Mouse (Mus musculus) layer of hippocampus, postnatal 10 days (tissue): ENCODE measurements around the gene Grwd1. TPM values are rescaled to one million over a fixed set of nuclear protein-coding genes. Genes with fewer than 3 reads are reported as not detected.
A peak's percentile ranks its signal among the peaks of the same experiment; 100 is the strongest.

ENCODE experiments used
- DNase-seq, 2 experiments: peaks; one replicate each; pipeline ENCODE4 v3.0.0; 2021; ENCODE audit warnings: low spot score in 2 of 2
- total RNA-seq, 2 experiments: library from RNA; stranded (reverse); gene quantifications; 2 replicates each; pipeline ENCODE4 v1.2.3; 2021

Grwd1 gene
- total RNA-seq, 2 experiments from 2014 or later, result 27.0 to 27.3 TPM

DNA sequence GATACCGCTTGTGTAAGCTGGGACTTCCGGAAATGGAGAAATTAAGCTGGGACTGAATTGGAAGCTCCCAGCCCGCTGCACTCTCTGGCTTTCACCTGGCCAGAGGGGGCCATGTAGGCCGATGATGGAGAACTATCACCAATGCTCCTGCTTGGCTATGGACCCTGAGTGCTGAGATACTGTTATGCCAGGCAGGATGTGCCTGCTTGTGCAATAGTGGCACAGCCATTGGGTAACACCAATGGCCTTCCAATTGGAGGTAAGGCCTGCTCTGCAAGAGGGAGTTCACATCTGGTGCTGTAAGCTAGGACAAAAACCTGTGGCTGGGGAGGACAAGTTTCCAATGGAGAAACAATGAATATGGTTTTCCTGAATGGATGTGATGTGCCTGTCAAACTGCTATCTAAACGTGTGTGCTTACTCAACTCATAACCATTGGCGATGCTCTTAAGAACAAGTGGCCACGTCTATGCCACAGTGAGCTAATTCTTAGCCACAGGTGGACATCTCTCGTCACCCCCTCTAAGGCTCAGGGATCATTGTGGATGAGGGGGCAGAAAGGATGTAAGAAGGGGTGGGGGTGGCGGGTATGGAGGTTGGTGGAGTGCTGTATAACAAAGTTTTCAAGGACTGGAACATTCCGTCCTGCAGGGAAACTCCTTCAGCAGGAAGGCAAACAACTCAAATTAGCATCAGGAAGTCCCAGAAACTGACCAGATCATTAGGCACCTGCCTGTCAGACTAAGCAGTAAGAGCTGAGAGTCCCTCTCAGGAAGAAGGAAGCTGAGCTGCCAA lies 12.4 kb upstream of the Grwd1 start:
- no peak for DNase-seq

DNA sequence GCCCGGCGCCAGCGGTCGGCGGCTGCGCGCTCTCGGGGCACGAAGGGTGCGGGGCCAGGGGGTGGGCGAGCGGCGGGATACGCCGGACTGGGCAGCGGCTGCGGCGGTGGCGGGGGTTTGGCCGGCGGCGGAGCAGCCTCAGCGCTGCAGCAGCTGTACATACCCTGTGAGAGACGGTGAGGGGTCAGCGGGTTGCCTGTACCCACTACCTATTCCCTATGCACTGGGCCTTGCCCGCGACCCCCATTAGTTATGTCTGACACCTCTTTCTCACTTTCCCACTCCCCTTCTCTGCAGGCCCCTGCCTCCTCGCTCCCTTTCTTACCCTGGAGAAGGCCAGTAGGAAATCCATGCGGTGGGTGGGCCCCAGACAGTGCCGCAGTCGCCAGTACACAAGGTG lies 3.2 kb upstream of the Grwd1 start:
- no peak for DNase-seq

DNA sequence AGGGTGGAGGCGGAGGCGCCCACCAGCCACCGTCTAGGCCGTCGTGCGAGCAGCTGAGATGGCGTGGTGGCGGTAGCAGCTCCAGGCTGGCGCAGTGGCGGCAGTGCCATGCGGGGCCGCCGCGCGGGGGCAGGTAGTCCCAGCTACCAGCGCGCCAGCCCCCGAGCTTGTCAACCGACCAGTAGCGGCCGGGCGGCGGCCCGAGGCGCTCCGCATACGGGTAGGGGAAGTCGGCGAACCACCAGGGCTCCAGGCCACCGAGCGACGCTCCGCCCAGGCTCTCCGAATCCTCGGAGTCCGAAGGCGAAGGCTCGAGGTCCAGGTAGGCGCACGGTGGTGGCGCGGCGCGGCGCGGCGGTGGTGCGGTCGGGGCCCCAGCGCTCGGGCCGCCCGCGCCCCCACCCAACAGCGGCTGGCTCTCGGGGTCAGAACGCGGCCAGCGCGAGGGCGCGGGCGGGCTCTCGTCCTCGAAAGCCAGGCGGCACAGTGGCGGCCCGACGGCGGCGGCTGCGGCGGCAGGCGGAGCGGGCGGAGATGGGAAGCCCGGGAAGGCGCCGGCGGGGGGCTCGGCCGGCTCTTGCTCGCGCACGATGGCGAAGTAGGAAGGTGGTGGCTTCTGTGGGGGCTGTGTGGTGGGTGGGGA lies 2.5 kb upstream of the Grwd1 start:
- DNase-seq, result no peak

DNA sequence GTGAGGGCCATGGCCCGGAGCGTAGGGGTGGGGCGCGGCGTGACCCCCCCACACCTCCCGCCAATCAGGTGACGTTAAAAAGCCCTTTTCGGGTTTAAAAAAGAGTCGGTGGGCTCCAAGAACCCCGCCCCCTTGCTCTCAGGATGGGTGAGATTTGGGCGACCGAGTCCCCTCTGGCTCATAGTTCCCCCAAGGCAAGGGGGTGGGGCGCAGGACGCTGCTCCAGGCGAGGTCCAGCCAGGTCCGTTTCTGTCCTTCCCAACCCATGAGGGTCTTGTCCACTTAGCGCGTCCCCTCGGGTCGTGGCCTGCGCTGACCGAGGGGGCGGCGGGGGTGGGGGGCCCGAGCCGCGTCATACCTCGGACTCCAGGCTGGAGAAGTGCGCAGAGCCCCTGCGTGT lies 1.7 kb upstream of the Grwd1 start:
- DNase-seq, result no peak

DNA sequence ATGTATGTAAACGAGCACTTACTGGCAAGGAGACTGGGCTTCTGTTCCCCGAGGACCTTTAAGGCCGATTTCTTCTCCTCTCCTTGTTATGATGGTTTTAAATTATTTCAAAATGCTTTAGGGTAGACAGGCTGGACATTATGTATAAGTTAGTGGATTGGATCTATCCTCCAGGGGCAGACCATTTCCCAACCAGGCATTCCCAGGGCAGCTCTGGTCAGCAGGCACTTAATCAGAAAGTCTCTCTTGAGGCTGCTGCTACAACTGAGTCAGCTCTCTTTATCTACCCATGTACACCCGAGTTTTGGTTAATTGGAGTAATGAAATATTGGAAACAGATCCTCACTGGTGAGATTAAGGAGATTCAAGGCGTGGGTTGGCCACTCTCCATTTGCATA lies 383 bp upstream of the Grwd1 start:
- no peak for DNase-seq

DNA sequence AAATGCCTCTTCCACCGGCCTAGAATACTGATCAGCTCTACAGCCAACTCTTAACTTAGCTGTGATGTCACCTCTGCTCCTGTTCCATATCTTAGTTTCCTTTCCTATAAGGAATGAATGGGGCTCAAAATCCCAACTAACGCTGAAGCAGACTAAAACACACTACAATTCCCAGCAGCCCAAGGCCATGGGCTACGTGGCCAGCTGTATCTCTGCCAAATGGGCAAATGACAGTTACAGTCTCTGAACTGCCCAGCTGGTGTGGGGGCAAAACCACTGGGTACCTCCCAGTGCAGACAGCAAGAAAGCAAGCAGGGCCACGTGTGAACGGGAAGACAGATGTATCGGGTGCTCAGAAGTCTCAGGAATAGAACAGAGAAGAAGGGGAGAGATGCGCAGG lies 4.1 kb downstream of the Grwd1 start:
- no peak for DNase-seq

DNA sequence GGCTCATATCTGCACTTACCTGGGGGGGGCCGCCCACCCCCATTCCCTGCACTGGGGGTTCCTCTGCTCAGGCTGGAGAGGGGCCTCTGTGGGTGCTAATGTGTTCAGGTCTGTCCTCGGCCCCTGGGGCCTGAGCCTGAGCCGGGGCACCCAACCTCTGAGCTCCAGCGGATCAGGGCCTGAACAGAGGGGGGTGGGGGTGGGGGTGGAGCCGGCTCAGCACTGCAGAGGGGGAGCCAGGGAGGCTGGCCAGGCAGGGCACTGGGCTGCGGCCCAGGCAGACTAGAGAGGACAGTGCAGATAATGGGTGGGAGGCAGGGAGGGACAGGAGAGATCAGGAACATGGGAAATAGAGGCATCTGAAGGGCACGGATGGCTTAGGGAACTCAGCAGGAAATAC lies 6.1 kb downstream of the Grwd1 start, which contains the start of gene Kcnj14:
Gene Kcnj14 (minus strand): TSS at position 185 of the 400 bp plus-strand sequence.
- no peak for DNase-seq

DNA sequence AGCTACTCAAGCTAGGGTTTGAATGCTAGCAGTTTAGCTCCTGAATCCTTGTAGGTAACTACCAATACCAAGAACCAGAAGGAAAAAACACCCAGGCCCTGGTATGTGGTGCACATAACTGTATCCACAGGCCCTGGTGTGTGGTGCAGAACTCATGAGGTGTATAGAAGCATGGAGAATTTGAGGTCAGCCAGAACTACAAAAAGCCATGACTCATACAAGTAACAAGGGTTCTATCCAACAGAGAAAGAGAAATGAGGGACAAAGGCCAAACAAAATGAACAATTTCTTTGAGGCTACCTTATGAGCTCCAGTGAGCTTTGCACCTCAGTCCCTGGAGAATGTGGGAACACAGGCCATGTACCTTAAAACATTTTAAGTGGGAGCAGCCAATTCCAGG lies 9.8 kb downstream of the Grwd1 start:
- DNase-seq, result no peak

DNA sequence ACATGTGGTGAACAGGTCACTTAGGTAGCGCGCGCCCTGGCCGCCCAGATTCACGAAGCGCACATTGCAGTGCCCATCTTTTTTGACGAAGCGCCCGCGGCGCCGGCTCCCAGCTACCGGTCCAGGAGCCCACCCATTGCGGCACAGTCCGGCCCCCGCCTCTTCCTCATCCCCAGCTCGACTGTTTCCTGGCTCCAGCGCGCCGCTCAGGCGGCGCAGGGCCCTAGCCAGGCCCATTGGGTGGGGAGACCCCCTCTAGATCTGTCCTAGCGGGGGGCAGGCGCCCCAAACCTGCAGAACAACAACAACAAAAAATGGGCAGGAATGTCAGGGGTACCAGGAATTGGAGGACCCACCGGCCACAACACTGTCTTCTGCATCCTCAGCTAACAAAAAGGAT lies 10.9 kb downstream of the Grwd1 start:
- no peak for DNase-seq

DNA sequence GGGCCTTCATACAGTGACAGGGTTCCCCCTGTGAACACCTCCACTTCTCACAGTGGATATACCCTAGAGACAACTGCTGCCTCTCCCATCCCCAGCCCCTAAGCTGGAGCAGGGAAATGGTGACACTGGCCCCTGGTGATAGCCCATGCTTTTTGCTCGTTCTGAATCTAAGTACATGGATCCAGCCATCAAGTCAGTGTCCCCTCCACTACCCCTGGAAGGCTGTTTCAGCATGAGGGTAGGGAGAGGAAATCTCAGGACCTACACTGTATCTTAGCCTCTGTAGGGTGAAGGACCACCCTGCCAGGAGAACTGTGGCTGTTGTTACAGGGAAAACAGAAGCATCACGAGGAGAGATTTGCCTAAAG lies 14.8 kb downstream of the Grwd1 start:
- no peak for DNase-seq

DNA sequence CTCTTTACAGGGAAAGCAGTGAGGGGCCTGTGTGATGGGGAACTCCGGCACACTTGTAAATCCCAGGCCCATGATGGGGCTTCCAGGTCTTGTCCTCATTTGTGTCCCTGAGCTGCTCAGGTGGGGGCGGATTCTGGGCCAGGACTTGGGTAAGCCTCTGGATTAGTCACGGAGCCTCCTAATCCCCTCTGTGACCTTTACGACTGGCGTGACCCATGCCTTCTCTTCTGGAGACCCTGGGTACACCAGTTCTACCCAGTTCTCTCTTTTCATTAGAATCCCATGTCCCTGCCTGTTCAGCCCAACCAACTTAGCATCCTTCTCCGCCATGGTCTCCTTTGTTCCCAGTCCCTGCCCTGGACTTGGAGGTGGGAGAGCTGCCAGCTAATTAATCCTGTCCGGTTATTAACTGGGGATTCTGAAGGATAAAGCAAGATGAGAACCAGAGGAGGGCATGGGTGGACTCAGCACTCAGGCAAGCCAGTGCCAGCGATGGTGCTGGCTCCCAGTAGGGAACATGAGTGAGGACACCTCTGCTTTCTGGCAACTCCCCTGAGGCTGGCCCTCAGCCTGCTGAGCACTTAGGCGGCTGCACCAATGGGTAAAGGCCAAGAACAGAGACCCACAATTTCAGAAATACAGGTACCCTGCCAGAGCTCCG lies 15.3 kb downstream of the Grwd1 start:
- DNase-seq, result no peak

DNA sequence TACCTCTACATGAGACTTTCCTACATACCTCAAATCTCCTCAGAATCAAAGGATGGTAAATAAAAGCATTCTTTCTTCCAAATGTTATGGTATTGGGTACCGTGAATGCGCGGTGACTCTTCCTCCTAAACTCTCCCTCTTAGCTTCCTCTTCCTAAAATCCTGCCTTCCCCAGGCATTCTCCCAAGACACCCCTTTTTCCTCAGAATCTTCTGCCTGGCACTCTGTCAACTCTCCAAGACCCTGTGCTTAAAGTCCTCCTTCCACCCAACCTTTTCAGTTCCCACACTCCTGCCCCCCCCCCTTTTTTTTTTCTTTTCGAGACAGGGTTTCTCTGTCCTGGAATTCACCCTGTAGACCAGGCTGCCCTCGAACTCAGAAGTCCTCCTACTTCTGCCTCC lies 15.9 kb downstream of the Grwd1 start:
- no peak for DNase-seq

DNA sequence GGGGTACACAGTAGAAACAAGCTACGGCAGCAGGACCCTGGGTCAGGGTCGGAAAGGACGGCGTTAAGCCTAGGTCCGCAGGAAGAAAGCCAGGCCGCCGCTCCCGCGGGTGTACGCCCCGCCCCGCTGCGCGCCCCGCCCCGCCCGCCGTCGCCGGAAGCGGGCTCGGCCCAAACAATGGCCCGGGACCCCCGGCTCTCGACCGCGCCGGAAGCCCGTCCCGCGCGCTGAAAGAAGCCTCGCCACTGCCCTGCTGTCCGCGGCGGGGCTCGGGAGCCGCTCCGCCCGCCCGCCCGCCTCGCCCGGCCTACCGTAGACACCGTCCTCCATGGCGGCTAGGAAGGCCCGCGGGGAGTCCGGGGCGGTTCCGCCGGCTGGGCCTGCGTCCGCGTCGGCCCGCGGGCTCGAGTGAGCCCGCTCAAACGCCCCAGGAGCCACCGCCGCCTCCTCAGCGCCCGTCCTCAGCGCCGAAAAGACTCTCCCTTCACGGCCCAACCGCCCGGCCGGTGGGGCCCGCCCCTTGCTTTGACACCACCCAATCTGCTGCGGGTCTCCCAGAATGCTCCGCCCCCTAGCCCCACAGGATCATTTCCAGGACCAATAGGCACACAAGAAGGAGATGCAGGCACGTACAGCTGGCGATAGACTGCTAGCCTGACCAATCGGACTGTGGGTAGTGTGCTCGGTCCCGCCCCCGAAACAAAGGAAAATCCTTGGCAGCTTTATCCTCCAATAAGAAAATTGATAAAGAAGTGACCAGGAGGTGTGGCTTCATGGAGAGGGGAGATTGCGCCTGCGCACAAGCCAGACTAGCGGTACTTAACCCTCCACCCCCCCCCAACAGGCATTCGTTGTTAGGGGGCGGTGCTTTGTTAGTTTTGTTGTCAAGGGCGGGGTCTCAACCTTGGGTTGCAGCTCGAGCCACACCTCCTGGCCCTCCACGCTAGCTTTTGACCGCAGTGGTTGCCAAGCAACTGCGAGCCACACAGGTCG lies 16.7 kb downstream of the Grwd1 start, which contains the start of gene Cyth2:
Gene Cyth2 (minus strand): TSS at position 795 of the 993 bp plus-strand sequence.
- DNase-seq, result peak; percentile 99

DNA sequence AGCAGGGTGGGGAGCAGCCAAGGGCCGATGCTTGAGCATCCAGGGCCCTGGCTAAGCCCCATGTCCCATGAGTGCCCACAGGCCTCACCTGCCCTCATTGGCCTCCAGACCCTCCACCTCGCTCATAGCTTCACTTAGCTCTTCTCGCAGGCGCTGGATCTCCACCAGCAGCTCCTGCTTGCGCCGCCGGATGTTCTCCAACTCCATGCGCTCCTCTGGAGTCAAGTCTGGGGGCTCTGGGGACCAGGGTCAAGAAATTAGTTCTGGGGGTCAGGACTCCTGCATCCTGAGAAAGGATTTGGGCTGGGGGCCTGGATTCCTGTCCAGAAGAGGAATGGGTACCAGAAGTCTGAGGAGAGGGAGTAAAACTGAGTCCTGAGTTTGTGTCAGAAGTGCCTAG lies 17.8 kb downstream of the Grwd1 start:
- no peak for DNase-seq

DNA sequence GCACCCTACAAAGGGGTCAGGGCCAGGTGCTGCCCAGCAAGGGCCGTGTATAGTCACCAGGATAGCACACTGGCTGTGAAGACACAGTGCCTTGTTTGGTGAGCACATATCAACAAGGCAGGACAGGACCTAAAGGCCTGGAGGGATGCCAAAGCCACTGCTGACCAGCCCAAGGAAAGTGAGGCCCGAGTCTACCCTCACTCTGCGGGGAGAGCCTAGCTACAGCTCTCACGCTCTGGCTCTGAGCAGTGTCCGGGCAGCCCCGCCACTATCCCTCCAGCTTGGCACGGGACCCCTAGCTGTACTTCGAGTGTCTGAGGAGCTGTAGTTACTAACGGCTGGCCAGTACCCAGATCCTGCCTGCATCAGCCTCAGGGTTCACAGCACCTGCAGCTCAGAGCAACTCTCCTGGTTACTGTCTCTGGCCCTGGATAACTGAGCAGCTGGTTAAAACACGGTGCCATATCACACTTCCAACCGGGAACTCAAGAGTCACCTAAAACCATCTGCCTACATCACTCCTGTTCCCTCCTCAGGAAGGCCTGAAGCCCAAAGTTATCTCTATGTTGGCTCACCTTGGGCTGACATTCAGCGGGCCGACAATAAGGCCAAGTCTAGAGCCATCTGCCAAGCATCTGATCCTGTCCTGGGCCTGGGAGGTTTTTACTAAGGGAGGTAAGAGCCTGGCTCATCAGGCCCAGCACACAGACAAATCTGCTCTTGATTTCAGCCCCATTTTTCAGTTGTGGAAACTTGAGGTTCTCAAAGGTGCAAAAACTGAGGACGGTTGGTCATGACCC lies 21.3 kb downstream of the Grwd1 start:
- DNase-seq, result peak in 1 of 2 experiments; percentile 14

DNA sequence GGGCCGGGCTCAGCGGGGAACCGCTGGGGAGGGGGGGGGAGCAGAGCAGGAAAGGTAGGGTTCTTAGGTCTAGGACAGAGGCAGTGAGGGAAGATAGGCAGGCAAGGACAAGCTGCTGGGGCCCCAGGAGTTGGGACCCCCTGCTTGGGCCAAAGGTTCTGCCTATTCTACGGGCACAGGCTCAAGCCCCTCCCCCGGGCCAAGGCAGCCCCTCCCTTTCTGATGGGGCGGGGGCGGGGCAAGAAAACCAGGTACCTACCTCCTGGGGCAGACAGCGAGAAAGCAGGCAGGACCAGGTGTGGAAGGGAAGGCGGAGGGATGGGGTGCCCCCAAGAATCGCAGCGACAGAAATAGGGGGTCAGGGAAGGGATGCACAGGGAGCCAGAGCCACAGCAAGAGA lies 22.3 kb downstream of the Grwd1 start:
- no peak for DNase-seq

DNA sequence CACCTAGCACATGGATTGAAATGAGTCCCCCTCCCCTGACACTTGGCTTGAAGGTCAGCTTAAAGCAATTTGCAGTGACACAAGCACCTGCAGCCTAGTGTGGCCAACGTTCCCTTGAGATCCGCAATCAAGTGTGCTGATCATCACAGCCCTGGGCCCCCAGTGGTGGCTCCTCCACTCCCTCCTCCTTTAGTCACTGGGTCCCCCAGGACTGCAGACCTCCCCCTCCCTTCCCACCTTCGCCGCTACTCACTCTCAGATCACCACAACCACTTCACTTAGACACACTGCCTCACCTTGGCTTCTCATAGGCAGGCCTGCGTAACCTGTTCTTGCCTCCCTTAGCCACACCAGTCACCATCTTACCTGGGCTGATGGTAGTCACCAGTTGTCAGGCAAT lies 24.8 kb downstream of the Grwd1 start:
- DNase-seq, result no peak

DNA sequence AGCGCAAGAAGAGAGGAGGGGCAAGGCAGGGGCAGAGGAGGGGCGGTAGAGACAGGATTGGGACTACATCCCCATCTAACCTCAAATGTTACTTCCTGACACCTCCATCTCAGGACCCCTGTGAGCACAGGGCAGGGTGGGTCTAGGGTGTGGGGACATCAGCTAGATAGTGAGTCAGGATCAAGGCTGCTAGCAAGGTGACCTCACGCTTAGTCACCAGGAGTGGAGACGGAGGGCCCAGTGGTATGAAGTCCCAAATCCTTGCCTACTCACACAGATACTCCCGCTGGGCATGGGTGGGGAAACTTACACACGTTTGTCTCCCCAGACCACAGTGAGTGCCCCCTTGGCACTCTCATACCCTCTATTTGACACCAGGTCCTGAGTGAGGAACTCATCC lies 28.2 kb downstream of the Grwd1 start:
- DNase-seq, result no peak

DNA sequence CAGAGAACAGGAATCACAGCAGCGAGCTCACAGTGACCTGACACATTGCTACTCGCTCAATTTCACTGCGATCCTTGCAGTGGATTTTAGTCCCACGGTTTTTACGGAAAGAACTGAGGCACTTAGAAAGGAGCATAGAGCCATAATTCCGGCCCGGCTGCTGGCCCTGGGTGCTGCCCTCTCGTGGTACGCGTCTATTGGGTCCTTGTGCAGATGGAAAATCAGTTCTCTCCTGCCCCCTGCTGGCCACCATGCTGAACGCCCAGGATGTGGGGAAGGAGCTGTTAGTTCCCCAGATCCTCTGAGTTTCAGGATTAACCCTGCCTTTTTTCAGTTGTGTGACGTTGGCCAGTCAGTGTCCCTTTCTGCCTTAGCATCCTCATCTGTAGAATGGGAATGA lies 29.4 kb downstream of the Grwd1 start:
- peak; percentile 96 to 97 for DNase-seq

DNA sequence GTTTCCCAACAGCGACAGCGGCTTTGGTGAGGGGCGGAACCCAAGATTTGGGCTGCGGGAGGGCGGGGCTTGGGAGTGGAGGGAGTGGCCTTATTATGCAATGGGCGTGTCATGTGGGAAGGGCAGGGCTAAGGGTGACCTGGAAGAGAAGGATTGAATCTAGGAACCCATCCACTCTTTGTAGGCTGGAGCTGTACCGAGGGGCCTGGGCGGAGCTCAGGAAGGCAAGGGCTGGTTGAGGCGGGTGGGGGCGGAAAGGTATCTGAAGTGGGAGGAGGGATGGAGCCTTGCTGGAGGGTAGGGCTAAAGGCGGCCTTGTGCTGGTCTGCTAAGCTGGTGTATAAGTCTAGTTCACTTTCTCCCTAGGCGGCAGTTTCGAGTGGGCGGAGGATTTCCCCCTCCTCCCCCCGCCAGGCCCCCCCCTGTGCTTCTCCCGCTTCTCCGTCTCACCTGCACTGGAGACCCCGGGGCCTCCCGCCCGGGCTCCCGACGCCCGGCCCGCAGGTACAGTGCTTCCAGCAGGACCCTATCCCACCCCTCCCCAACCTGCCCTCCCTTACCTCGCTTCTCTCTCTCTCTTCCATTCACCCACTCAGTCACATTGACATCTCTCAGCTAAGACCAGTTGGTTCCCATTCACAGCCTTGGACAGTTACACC lies 30.1 kb downstream of the Grwd1 start:
- no peak for DNase-seq
